Mouse (Mus musculus) heart, adult 2 months (tissue): Measurements from ENCODE around the gene Wwc1. TPM values are rescaled to one million over a fixed set of nuclear protein-coding genes. Genes with fewer than 3 reads are reported as not detected.

Experiments
- DNase-seq, 2 experiments: peaks; one replicate each; pipeline ENCODE4 v3.0.0; 2021
- H3K27ac ChIP-seq: fragments of 200-600 bp; 2 replicates; pipeline ENCODE4 v1.8.1; 2022
- H3K27me3 ChIP-seq: fragments of 200-500 bp; 2 replicates; pipeline ENCODE4 v1.6.1; 2012; ENCODE audit warnings: mild to moderate bottlenecking, low read length, inconsistent platforms, mixed read lengths; ENCODE audit not compliant: control insufficient read depth, insufficient read depth
- H3K36me3 ChIP-seq: fragments of 200-500 bp; 2 replicates; pipeline ENCODE4 v1.6.1; 2012; ENCODE audit warnings: low read length, inconsistent platforms; ENCODE audit not compliant: control insufficient read depth, insufficient read depth
- H3K4me1 ChIP-seq: fragments of 200-500 bp; 2 replicates; pipeline ENCODE4 v1.6.1; 2011; ENCODE audit warnings: low read length; ENCODE audit not compliant: control insufficient read depth, insufficient read depth
- H3K4me3 ChIP-seq: fragments of 200-600 bp; 2 replicates; pipeline ENCODE4 v1.8.1; 2022
- H3K79me2 ChIP-seq: fragments of 200-500 bp; replicated peaks from 2 replicates; pipeline ENCODE4 v1.6.1; 2012; ENCODE audit warnings: mild to moderate bottlenecking, inconsistent platforms, low read length, moderate library complexity, mixed read lengths; ENCODE audit not compliant: control insufficient read depth, insufficient read depth
- H3K9ac ChIP-seq: fragments of 200-500 bp; 2 replicates; pipeline ENCODE4 v1.6.1; 2012; ENCODE audit warnings: low read depth, mild to moderate bottlenecking, control low read depth, inconsistent platforms, low read length, mixed read lengths
- CTCF ChIP-seq: fragments of 200-600 bp; IDR thresholded peaks from 2 replicates; pipeline ENCODE4 v1.8.1; 2022; ENCODE audit warnings: antibody characterized with exemption, mild to moderate bottlenecking, moderate library complexity
- EP300 ChIP-seq: fragments of 200-500 bp; IDR thresholded peaks from 2 replicates; pipeline ENCODE4 v1.6.1; 2011; ENCODE audit warnings: low read depth, low read length, control low read depth; ENCODE audit not compliant: insufficient read depth
- POLR2A ChIP-seq: fragments of 200-500 bp; IDR thresholded peaks from 2 replicates; pipeline ENCODE4 v1.6.1; 2011; ENCODE audit warnings: mild to moderate bottlenecking, low read depth, low read length, control low read depth; ENCODE audit not compliant: insufficient read depth
- WGBS: fragments of 180-500 bp; shearing (Covaris S2); methylation state at CpG from one replicate; pipeline ENCODE4 v1.1.7; 2018; 5-methylcytosine and 5-hydroxymethylcytosine counted together
- intact Hi-C: fragments of 180-260 bp; cut with DNase I; formaldehyde crosslinking; loops from one replicate; pipeline ENCODE4 v1.15.1; 2025
- polyA plus RNA-seq: library from polyadenylated mRNA; depleted of rRNA; stranded (reverse); fragments of >200 nt; gene quantifications from 2 replicates; pipeline ENCODE4 v1.2.3, GENCODE M21; 2012
- total RNA-seq, 2 experiments: library from RNA; stranded (reverse); gene quantifications; 2 replicates each; pipeline ENCODE4 v1.2.3; 2021

Wwc1 gene
- total and polyA plus RNA-seq, 3 experiments, result 0.84 to 2.1 (median 1.1) TPM

GRCm38 (mm10) chr11:35970806-35971705 is 9.3 kb downstream of the Wwc1 start:
- no peaks in the 10 kb centered on the region for H3K36me3 ChIP-seq
- WGBS, result 72% methylated on average over 19 of the region's 19 CpGs
- intact Hi-C loops, result no loop called here
- no peaks in the 10 kb centered on the region for H3K79me2 ChIP-seq
- TF ChIP-seq EP300, result no peak
- TF ChIP-seq CTCF, result no peak
- no peak for TF ChIP-seq POLR2A
- H3K9ac ChIP-seq, result no peak overlapping the region
- H3K27me3 ChIP-seq, result no peaks in the 10 kb centered on the region
- no peaks in the 10 kb centered on the region for H3K4me1 ChIP-seq
- DNase-seq, result no peak
- no peak overlapping the region for H3K27ac ChIP-seq
- no peak overlapping the region for H3K4me3 ChIP-seq

GRCm38 (mm10) chr11:35968291-35968690 is 12.0 kb downstream of the Wwc1 start:
- Histone ChIP-seq H3K4me3 (no peak overlapping the region), H3K27me3 (no peaks in the 10 kb centered on the region), H3K4me1 (no peaks in the 10 kb centered on the region), H3K27ac (no peak overlapping the region), H3K9ac (no peak overlapping the region), H3K36me3 (no peaks in the 10 kb centered on the region), H3K79me2 (no peaks in the 10 kb centered on the region)
- intact Hi-C loops, result no loop called here
- DNase-seq, result no peak
- no peak for TF ChIP-seq POLR2A
- no peak for TF ChIP-seq EP300
- no peak for TF ChIP-seq CTCF
- WGBS, result 92% methylated on average over 10 of the region's 10 CpGs

- TF ChIP-seq EP300 (no peak), CTCF (no peak), POLR2A (no peak)
- intact Hi-C loops, result no loop called here
- Histone ChIP-seq H3K27ac (no peak overlapping the region), H3K27me3 (no peaks in the 10 kb centered on the region), H3K4me3 (no peak overlapping the region), H3K9ac (no peak overlapping the region), H3K79me2 (no peaks in the 10 kb centered on the region), H3K36me3 (no peaks in the 10 kb centered on the region), H3K4me1 (no peaks in the 10 kb centered on the region)
- WGBS, result 83% methylated on average over 9 of the region's 9 CpGs
- DNase-seq, result no peak
These were observed 16.3 kb downstream of the Wwc1 start for GRCm38 (mm10) chr11:35963981-35964549.

GRCm38 (mm10) chr11:35963554-35963953 is 16.8 kb downstream of the Wwc1 start:
- Histone ChIP-seq H3K27ac (no peak overlapping the region), H3K27me3 (no peaks in the 10 kb centered on the region), H3K4me1 (no peaks in the 10 kb centered on the region), H3K9ac (no peak overlapping the region), H3K4me3 (no peak overlapping the region), H3K79me2 (no peaks in the 10 kb centered on the region), H3K36me3 (no peaks in the 10 kb centered on the region)
- no peak for DNase-seq
- no peak for TF ChIP-seq CTCF
- TF ChIP-seq EP300, result no peak
- TF ChIP-seq POLR2A, result no peak
- intact Hi-C loops, result no loop called here
- 56% methylated on average over 2 of the region's 2 CpGs for WGBS

GRCm38 (mm10) chr11:35962431-35962830 is 17.9 kb downstream of the Wwc1 start:
- H3K4me3 ChIP-seq, result no peak overlapping the region
- 87% methylated on average over 2 of the region's 2 CpGs for WGBS

GRCm38 (mm10) chr11:35959270-35959669 is 21.1 kb downstream of the Wwc1 start:
- intact Hi-C loops, result no loop called here
- Histone ChIP-seq H3K36me3 (no peaks in the 10 kb centered on the region), H3K9ac (no peak overlapping the region), H3K27me3 (no peaks in the 10 kb centered on the region), H3K4me3 (no peak overlapping the region), H3K79me2 (no peaks in the 10 kb centered on the region), H3K27ac (no peak overlapping the region), H3K4me1 (no peaks in the 10 kb centered on the region)
- no peak for TF ChIP-seq CTCF
- no peak for TF ChIP-seq EP300
- no peak for TF ChIP-seq POLR2A
- DNase-seq, result no peak
- 70% methylated on average over 3 of the region's 3 CpGs for WGBS

More at GRCm38 (mm10) chr11:35962431-35962830, 17.9 kb downstream of the Wwc1 start:
- H3K4me1 ChIP-seq, result no peaks in the 10 kb centered on the region
- H3K9ac ChIP-seq, result no peak overlapping the region
- no peak overlapping the region for H3K27ac ChIP-seq
- no peaks in the 10 kb centered on the region for H3K79me2 ChIP-seq
- H3K27me3 ChIP-seq, result no peaks in the 10 kb centered on the region
- no peak for TF ChIP-seq CTCF
- no peak for TF ChIP-seq EP300
- no peak for DNase-seq
- H3K36me3 ChIP-seq, result no peaks in the 10 kb centered on the region
- intact Hi-C loops, result no loop called here
